ENCODE assay signal across 16 mouse cellular contexts in genomic region chr3:143988991-143989390, GRCm38 (mm10).
"Had no signal": no experiment of that assay in that cellular context is flagged by ENCODE, and none has a peak within 500 bp of the region (broad histone marks: within the 10 kb centered on the region; RNA-seq: fewer than 3 reads in every experiment).

No protein-coding gene starts in this region.

- H3K27me3 ChIP-seq: lung, embryonic 15.5 days; megakaryocyte, embryonic 14.5 days; midbrain, embryonic 13.5 days; midbrain, embryonic 15.5 days; neural tube, embryonic 12.5 days had no signal

- H3K4me2 ChIP-seq: lung, embryonic 15.5 days; midbrain, embryonic 11.5 days; midbrain, embryonic 13.5 days; midbrain, embryonic 15.5 days; neural tube, embryonic 12.5 days had no signal

- H3K27ac ChIP-seq: lung, embryonic 15.5 days; macrophage; midbrain, embryonic 13.5 days; midbrain, embryonic 15.5 days; neural tube, embryonic 12.5 days had no signal

- ATAC-seq: lung, postnatal 0 days; midbrain, embryonic 13.5 days; midbrain, embryonic 15.5 days had no signal

- H3K4me3 ChIP-seq: lung, embryonic 15.5 days; megakaryocyte, embryonic 14.5 days; midbrain, embryonic 13.5 days; midbrain, embryonic 15.5 days; neural tube, embryonic 12.5 days had no signal

- H3K4me1 ChIP-seq: lung, embryonic 15.5 days; megakaryocyte, embryonic 14.5 days; midbrain, embryonic 13.5 days; midbrain, embryonic 15.5 days; neural tube, embryonic 12.5 days had no signal

- H3K9ac ChIP-seq: lung, embryonic 15.5 days; midbrain, embryonic 13.5 days; midbrain, embryonic 15.5 days; neural tube, embryonic 12.5 days had no signal

- H3K9me3 ChIP-seq: lung, embryonic 15.5 days; midbrain, embryonic 13.5 days; midbrain, embryonic 15.5 days; neural tube, embryonic 12.5 days had no signal

- DNase-seq: lung, adult 18-20 months; lung, postnatal 14 days; lung, postnatal 36 days; right cerebral cortex, postnatal 14 days; spleen, adult 18-20 months; thymus, adult 18-20 months; thymus, postnatal 14 days; thymus, postnatal 36 days had no signal

- H3K36me3 ChIP-seq: lung, embryonic 15.5 days; midbrain, embryonic 13.5 days; midbrain, embryonic 15.5 days; neural tube, embryonic 12.5 days had no signal
